Mouse (Mus musculus): ENCODE measurements around the gene Arid2. TPM values are rescaled to one million over a fixed set of nuclear protein-coding genes. Genes with fewer than 3 reads are reported as not detected.

Gene Arid2
- polyA plus RNA-seq, 2 experiments from 2014 or later = 17.9 to 21.0 TPM

- no peak for ATAC-seq
These were observed 58.1 kb downstream of the Arid2 start for GRCm38 (mm10) chr15:96345312-96345849.

GRCm38 (mm10) chr15:96351432-96351831 is 64.1 kb downstream of the Arid2 start:
- ATAC-seq = no peak

GRCm38 (mm10) chr15:96358871-96359270 is 71.6 kb downstream of the Arid2 start:
- ATAC-seq = no peak

- ATAC-seq = no peak
These were observed 73.3 kb downstream of the Arid2 start for GRCm38 (mm10) chr15:96360614-96361013.

GRCm38 (mm10) chr15:96365351-96365750 is 78.0 kb downstream of the Arid2 start:
- ATAC-seq = no peak

- ATAC-seq = no peak
These were observed 79.1 kb downstream of the Arid2 start for GRCm38 (mm10) chr15:96366176-96366963.

GRCm38 (mm10) chr15:96371311-96371710 is 84.0 kb downstream of the Arid2 start:
- ATAC-seq = no peak

GRCm38 (mm10) chr15:96372628-96373027 is 85.3 kb downstream of the Arid2 start:
- ATAC-seq = no peak

- no peak for ATAC-seq
These were observed 85.8 kb downstream of the Arid2 start for GRCm38 (mm10) chr15:96373161-96373560.

GRCm38 (mm10) chr15:96376214-96376613 is 88.9 kb downstream of the Arid2 start:
- no peak for ATAC-seq

- ATAC-seq = no peak
These were observed 89.9 kb downstream of the Arid2 start for GRCm38 (mm10) chr15:96377263-96377662.

- ATAC-seq = no peak
These were observed 90.4 kb downstream of the Arid2 start for GRCm38 (mm10) chr15:96377701-96378100.

- ATAC-seq = no peak
These were observed 94.9 kb downstream of the Arid2 start for GRCm38 (mm10) chr15:96382223-96382622.

- no peak for ATAC-seq
These were observed 101.2 kb downstream of the Arid2 start for GRCm38 (mm10) chr15:96388565-96388964.

GRCm38 (mm10) chr15:96392878-96393277 is 105.6 kb downstream of the Arid2 start:
- ATAC-seq = no peak

- ATAC-seq = no peak
These were observed 107.8 kb downstream of the Arid2 start for GRCm38 (mm10) chr15:96395071-96395470.

GRCm38 (mm10) chr15:96396641-96397344 is 109.5 kb downstream of the Arid2 start:
- no peak for ATAC-seq

- no peak for ATAC-seq
These were observed 111.0 kb downstream of the Arid2 start for GRCm38 (mm10) chr15:96398333-96398732.

GRCm38 (mm10) chr15:96405548-96405947 is 118.2 kb downstream of the Arid2 start:
- ATAC-seq = no peak

GRCm38 (mm10) chr15:96406253-96406652 is 118.9 kb downstream of the Arid2 start:
- ATAC-seq = no peak

GRCm38 (mm10) chr15:96407151-96407550 is 119.8 kb downstream of the Arid2 start:
- ATAC-seq = no peak

GRCm38 (mm10) chr15:96408717-96409121 is 121.4 kb downstream of the Arid2 start:
- no peak for ATAC-seq

GRCm38 (mm10) chr15:96418161-96418560 is 130.8 kb downstream of the Arid2 start:
- ATAC-seq = no peak

- no peak for ATAC-seq
These were observed 132.6 kb downstream of the Arid2 start for GRCm38 (mm10) chr15:96419920-96420319.
